Mouse (Mus musculus) telencephalon, adult 2 months (tissue): ENCODE measurements at regions not wholly inside any gene's neighbourhood (a gene's known extent, or its start where the extent isn't known, plus 50 kb on each side); places are given as distances from the start of the nearest gene placed in this dataset.
"Not testable (repeated sequence)": the region's sequence is repeated elsewhere in the genome, so short reads cannot be mapped to it uniquely, and the experiment has no call there.

ENCODE experiments used
- DNase-seq: peaks from one replicate; pipeline ENCODE4 v3.0.0-alpha.2; 2011; ENCODE audit warnings: low read depth, low spot score

DNA sequence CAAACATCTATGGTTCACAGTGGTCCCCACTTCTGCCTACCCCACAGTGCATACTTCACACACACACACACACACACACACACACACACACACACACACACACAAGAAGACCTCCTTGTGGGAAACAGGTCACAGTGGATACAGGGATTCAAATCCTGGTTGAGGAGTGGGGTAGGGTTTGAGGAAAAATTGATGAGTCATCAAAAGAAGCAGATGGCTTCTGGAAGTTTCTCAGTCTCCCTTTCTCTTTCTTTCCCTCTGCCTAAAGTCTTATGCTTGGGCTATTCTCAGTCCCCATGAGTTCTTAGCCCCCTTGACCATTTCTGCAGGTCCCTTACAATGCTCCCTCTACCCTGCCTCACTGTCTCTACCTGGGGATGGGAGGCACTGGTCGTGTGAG, 56.4 kb downstream of the Rassf10 start:
- DNase-seq: no peak

DNA sequence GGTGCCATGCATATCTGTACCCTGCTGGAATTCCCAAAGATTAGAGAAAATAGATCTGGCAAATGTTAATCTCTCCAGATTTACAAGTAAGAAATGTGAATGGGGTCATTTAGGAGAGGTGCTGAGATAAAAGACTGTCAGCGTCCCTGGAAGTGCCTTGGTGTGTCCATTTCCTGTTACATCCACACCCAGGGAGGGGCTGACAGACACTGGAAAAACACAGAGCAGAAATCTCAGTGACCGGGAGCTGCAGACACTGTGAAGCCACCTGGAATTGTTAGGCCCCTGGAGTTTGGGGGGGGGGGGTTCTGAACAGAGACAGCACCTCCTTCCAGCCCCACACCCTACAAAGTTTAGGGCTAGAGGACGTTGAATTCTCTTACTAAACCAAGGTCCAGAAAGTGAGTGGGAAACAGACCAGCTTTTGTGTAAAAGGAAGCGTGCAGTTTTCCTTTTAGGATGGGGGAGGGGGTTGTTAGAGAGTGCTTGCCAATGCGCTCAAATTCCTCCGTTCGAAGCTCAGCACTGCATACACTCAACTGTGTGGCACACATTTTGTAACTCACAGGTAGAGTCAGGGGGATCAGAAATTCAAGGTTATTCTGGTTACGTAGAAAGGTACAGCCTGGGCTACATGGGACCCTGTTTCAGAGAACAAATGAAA, 63.5 kb downstream of the Rassf10 start:
- DNase-seq: no peak

DNA sequence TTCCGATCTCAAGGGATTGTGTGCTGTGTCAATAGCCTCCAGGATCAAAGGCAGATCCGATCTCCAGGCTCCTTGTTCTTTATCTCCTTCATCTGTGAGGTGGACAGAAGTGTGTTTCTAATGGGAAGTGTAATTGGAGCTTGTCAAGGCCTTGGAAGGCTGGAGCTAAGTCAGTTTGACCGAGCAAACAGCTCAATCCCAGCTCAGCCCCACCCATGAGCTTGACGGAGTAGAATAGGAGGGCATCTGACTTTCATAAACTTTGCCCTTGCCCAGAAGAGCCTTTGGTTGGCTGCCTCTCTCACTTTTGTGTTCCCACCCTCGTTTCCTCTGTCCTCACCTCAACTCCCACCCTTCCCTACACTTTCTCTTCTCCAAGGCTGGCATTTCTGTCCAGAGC, 67.7 kb downstream of the Rassf10 start:
- DNase-seq: no peak

DNA sequence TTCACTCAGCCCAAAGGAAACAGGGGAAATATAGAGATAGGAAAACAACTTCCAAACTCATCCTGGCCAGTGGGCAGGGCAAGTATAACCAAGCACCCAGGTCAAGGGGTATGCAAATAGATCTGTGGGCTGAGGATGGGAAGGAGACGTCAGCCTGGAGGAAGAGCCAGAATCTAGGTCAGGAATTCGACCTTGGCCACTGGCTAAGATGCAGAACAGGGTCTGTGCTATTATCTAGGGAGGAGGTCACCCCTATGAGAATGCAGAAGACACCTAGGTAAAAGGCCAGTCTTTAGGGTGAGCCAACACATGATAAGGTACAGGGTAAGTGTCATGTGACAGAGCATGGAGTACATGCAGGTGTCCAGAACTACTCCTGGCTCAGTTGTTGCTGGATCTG, 68.8 kb downstream of the Rassf10 start:
- no peak for DNase-seq

DNA sequence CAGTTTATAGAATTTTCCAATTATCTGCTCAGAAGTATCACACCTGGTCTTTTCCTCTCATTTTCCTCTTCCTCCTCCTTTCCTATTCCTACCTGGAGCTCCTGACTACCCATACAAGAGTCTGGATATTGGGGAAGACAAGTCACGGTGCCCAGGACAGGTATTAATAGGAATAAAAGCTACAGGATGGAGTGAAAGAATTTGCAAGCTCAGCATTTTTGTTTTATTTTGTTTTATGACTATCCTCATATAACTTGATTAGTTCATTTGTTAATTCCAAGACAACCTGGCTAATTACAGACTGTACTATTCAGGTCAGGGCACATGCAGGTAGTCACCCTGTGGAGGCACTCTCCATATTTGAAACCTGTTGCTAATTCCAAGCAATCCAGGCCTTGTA, 72.0 kb downstream of the Rassf10 start:
- no peak for DNase-seq

DNA sequence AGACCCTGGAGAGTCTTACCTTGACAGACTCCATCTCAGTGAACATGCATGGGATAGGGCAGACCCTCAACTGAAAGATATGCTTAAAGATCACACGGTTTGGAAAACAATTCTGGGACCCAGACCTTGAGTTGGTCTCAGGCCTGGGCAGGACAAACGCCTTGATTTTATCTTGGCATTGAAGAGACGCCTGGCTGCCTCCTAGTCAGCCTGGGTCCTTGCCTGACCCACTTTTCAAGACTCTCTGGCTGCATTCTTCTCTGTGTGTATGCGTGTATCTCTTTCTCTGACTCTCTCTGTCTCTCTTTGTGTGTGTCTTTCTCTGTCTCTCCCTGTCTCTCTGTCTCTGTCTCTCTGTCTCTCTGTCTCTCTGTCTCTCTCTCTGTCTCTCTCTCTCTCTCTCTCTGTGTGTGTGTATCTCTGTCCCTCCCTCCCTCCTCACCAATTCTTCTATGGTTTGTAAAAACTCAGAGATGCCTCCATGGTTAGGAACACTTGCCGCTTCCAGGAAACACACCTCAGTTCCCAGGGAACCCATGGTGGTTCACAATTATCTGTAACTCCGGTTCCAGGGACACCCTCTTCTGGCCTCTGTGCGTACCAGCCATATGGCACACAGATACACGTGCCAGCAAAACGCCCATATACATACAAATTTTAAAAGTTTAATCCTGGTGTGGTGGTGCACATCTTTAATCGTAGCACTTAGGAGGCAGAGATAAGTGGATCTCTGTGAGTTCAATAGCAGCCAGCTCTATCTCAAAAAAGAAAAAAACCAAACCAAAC, 72.7 kb downstream of the Rassf10 start:
- no peak for DNase-seq

DNA sequence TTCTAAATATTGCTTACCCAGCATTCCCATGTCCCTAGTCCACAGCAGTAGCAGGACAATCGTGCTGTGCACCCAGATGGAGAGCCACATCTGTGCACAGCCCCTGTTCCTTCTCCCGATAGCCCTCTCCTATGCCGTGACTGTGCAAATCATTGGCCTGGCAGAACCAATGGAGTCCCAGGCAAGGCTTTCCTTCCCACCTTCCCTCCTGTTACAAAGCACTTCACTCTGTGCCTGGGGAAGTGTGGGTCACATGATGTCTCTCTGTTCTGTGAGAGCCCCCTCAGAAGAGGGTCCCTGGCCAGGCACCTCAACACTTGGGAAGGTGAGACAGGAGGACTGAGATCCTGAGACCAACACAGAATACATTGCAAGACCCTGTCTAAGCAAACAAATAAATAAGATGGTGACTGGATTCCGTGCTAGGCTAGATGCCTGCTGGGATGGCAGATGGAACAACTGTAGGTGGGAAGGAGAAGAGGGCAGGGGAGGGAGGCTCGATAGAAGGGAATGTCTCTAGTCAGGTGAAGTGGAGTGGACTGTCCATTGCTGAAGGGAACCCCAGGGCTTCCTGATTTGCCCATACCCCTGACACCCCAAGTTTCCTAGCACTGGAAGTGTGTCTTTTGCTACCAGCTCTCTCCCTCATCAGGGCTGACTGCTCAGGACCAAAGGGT, 73.5 kb downstream of the Rassf10 start:
- no peak for DNase-seq

DNA sequence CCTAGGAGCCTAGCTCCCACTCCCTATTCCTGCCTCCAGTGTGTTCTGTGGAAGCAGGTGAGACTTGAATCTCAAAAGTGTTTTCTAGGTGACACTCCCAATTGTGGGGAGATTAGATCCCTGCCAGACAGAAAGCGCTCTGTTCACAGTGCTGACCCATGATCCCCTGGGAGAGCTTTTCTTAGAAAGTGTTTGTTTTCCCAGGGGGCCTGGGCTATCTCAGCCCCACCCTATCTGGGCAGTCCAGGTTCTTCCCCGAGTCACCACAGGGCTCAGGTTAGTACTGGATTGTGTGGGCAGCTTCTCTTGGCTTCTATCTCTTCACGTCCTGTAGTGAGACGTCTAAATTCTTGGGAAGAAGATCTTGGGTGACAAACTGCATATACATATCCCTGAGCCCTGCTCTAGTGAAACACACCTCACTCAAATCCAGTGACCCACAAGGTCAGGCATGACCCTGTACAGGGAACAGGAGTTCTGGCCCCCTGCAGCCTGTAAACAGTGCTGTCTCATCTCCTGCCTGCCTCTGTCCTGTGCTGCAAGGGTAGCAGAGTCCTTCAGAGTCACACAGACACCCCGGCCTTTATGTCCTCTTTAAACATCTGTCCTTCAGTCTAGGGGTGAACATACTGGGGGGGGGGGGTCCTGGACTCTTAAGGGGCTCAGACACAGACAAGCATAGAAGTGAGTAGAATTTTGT, 76.4 kb downstream of the Rassf10 start:
- no peak for DNase-seq

DNA sequence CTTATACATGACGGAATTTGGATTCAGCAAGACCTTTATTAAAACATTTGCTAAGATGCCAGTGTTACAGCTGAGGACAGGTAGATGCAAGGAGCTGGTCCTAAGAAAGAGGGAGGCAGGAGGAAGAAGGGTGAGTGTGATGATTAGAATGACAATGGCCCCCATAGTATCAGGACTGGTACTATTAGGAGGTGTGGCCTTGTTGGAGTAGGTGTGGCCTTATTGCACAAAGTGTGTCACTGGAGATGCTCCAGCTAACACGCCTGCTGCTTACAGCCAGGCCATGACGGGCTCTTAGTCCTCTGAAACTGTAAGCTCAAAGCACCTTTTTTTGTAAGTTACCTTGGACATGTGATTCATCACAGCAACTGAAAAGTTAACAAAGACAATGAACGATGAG, 82.0 kb downstream of the Rassf10 start:
- no peak for DNase-seq

DNA sequence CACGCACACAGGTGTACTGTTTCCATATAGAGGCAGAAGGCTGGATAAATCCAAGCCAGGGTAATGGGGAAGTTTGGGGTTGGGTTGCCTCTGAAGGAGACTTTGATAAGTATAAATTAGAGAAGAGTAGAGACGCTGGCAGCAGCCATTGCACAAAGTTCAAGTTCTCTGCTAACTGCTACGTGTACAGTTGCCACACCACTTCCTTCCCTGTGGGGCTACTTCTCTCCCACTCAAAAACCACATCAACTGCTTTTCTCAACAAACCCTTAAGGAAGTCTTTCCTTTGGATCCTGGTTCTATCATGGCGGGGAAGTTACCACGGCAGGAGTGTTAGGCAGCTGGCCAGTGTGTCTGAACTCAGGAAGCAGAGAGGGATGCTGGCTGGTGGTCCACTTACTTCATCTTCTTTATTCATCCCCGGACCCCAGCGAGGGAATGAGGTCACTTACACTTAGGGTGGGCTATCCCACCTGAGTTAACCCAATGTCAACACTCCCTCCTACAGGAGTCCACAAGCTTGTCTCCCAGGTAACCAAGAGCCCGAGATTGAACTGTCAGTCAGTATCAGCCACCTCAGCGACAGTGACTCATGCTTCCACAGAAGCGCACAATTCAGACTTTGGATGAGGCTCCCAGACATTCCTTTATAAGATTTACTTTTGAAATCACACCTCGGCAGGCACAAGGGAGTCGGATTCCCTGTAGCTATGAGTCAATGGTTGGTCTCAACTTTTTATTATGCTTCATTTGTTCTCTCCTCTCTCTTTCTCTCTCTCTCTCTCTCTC, 84.3 kb downstream of the Rassf10 start:
- no peak for DNase-seq

DNA sequence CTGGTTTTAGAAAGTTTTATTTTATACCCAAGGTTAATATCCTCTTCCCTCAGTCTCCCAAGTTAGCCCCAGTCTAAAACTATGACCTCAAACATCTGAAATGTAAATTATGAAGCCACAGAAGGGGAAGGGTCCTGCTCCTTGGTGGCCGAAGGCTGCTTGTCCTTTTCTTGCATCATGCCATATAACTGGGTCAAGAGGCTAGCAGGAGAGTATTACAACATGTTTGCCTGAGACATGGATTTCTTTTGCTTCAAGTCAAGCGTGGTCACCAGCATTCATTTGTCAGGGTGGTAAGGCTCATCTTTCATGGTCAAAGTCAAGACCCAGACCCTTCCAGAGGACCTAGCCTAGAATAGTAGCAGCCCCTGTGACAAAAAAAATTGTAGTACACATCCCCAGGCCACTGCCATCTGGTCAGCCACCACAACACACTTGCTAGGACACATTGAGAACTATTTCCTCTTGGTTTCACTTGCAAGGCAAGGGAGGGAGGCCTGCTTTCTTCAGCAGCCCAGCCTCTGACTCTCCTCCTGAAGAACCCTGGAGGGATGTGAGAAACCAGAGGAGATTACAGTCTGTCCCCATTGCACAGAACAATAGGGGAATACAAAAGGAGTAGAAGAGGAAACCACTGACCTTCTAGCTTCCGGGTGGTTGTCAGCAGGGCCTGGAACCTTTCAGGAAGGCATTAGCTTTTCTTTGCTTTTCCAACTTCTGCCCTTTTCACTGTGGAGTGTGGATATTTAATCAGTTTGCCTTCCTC, 85.3 kb downstream of the Rassf10 start:
- no peak for DNase-seq

DNA sequence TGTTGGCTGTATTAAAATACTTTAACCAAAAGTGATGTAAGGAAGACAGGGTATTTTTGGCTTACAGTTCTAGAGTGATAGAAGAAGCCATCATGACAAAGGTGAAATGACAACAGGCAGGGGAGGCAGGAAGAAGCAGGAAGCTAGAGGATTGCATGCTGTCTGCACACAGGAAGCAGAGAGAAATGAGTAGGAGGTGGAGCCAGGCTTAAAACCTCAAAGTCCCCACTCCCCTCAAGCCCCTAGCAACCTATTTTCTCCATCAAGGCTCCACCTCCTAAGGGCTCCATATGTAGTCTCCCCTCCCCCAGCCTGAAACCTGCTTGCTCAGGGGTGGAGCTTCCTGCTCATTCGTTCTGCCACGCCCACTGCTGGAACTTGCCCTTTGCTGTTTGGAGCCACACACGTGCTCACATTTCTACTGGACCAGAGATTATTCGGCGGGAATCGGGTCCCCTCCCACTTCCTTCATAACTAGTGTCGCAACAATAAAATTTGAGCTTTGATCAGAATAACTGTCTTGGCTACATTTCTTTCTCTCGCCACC, 91.9 kb downstream of the Rassf10 start:
- not testable (repeated sequence) for DNase-seq

DNA sequence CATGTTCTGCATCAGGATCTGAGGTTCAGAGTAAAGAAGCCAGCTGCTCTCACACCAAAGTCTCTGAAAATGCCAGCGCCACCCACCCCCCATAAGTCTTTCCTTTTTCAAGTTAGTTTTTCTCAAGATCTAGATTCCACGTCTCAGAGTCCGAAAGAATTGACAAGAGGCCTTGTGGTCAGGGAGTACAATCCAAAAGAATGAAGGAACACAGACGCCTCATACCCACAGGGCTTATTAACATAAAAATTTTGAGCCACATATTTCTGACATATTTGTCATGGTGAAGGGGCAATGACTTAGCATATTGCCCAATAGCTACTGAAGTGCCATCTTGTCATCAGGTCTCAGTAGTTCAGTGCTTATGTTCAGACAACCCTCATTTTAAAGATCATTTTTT, 92.6 kb downstream of the Rassf10 start:
- DNase-seq: no peak

DNA sequence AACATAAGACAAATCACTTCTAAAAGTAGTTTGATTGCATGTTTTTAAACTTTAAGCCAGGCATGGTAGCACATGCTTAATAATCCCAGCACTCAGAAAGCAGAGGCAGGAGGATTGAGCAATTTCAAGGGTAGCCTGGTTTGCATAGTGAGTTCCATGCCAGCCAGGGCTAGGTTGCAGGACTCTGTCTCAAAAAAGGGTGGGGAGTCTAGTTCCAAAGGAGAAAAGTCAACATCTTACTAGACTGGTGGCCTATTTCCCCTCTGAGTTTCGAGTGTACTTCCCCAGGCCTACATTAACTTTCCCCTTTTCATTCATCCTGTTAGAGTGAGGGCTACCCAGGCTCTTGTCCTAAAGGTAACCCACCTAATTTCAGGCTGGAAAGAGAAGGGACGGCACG, 93.8 kb downstream of the Rassf10 start:
- DNase-seq: no peak

DNA sequence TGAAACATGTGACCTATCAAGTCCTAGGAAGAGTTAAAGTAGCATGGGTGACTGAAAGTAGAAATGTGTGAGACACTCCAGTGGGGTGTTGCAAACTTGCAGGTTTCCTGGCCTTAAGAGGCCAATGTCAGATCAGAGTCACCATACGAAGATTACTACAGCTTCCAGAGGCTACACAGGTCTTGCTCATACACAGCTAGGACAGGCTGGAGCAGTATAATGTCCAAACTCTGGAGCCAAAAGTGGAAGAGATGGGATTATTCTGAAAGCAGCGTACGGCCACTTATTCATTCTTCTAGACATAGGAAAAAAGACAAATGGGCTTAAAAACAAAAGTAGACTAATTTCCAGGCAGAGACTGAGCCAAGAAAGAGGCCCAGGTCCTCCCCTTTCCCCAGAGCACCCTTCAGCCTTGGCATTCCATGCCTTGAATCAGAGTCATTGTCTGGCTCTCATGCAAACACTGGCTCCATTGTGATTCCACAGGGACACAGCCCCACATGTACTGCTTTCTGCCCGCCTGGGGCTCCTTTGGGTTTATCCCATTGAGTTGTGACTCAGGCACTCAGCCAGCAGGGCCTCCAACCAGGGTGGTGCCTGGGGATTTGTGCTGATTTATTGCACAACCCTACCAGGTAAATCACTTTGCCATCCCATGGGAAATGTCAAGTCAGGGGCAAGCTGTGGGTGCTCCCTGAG, 94.5 kb downstream of the Rassf10 start:
- DNase-seq: peak; percentile 18

DNA sequence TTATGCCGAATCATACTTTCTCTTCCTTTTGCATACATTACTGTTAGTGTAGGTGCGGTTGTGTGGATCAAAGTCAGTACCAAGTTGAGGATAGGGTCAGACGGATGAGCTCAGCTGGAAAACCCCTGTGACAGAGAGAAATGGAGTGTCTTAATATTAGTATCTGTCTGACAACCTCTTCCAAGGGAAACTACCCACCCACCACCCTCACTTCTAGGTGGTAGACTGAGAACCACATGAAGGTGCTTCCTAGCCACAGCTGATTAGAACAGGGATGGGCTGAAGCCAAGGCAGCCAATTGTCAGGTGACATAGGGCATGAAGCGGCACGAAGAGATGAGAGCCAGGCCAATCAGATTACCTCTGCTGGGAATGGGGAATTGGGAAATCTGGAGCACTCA, 95.7 kb downstream of the Rassf10 start:
- DNase-seq: no peak

DNA sequence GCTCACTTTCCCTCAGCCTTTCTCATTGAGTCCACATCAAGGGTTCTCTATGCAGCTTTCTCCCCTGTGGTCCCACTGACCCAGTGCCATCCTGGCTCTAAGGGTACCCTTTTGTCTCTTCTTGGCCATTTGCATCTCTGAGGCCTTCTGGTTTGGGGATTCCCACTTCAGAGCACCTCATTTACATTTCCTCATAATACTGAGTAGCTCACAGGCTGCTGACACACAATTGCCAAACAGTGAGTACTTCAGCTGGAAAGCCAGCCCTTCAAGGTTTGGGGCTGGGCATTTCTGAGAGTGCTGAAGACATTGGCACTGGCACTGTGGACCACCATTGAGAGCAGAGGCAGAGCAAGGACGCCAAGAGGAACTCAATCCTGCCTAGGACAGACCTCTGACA, 99.2 kb downstream of the Rassf10 start:
- DNase-seq: no peak

DNA sequence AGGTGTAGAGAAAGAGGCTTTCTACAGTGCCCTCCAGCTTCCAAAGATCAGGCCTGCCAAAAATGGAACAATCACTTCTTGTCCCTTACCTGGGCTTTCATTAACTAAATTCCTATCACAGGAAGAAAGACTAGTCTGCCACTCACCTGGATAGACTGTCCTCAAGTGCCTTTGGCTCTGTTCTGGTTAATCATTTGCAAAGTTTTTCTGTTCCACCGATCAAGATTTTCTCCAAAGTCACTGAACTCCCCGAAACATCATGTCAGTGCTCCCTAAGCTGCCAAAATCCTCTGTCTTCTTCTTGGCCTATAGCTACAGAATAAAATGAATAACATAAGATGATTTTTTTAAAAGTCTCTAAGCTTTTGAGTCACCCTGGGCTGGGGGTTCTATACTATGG, 102.7 kb downstream of the Rassf10 start:
- DNase-seq: no peak

DNA sequence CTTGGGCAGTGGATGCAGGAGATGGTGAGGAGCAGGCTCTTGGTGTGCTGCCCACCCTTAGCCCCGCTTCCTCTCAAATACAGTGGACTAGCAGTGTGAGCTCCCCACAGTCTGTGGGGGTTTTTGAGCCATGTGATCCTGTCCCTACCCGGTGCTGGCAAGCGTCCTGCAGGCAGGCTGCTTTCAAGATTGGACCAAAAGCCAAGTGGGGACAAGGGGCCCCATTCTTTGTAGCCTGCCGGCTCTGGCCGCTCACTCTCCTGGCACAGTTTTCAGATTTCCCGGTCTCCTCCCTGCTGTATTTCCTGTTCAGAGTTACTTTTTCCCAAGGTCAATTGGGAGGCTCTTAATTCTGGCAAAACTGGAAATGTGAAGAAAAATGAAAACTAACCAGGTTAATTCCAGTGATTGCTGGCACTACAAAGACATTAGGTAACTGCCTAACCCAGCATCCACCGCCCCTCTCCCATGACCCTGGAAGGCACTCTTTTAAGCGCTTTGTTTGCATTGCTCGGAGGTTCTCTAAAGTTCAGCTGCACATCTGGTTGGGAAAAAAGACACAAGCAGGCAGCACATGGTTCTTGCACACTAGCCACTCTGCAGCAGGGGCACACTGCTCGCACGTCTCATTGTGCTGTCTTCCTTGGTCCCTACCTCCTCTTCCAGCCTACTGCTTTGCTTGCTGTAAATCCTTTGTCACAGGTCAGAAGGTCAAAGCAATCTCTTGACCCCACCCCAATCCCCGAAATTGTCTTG, 105.6 kb downstream of the Rassf10 start:
- DNase-seq: no peak
